Mouse (Mus musculus) kidney, postnatal 36 days (tissue): ENCODE data around the gene Sgo1.
A peak's percentile ranks its signal among the peaks of the same experiment; 100 is the strongest.

Experiments
- DNase-seq, 2 experiments: peaks; one replicate each; pipeline ENCODE4 v3.0.0; 2021 to 2022; ENCODE audit warnings: mixed read lengths in 2 of 2

The Sgo1 gene

GRCm38 (mm10) chr17:53643360-53643759 lies 45.8 kb downstream of the Sgo1 start:
- DNase-seq = no peak

GRCm38 (mm10) chr17:53631344-53631743 lies 57.8 kb downstream of the Sgo1 start:
- no peak for DNase-seq

- DNase-seq = peak in 1 of 2 experiments; percentile 7
Observed at GRCm38 (mm10) chr17:53628131-53628530, 61.0 kb downstream of the Sgo1 start.

GRCm38 (mm10) chr17:53627497-53627896 lies 61.6 kb downstream of the Sgo1 start:
- DNase-seq = peak; percentile 53 to 59

GRCm38 (mm10) chr17:53626160-53626559 lies 63.0 kb downstream of the Sgo1 start:
- no peak for DNase-seq
